Comparison of ENCODE assay signal across 8 mouse cellular contexts in the genomic region with DNA sequence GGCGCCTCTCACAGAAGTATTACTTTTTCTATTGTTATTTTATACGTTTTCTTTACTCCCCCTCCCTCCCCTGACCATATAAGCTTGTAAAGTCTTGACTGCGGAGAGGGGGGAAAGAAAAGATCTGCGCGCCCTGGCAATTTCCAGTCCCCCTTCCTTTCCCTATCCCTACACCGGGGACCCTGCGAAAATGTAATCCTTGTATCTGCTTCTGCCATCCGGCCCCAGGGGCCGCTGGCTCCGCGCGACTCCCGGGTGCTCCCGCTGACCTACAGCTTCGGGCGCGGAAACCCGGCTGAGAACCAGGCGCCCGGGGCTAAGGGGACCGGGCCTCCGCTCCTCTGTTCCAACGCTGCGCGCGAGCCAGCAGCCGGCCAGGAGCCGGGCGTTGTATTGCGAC. TPM values are rescaled to one million over a fixed set of nuclear protein-coding genes. Genes with fewer than 3 reads are reported as not detected.
DNase-seq lines count a peak whose midpoint lies in the region; ATAC-seq lines count a peak whose summit lies in the region.

No protein-coding gene starts in this region.

- no peak overlapping the region for H3K27ac ChIP-seq in heart, embryonic 11.5 days (ENCODE audit: low read depth, low read length)
- H3K27ac ChIP-seq in hindbrain, embryonic 11.5 days (ENCODE audit: low read depth, low read length) = no peak overlapping the region
- no peak overlapping the region for H3K27ac ChIP-seq in midbrain, embryonic 14.5 days (replicated peaks; ENCODE audit: low read depth, low read length)

- H3K36me3 ChIP-seq in heart, embryonic 11.5 days (ENCODE audit: control insufficient read depth, insufficient read depth, low read length) = no peaks in the 10 kb centered on the region
- no peaks in the 10 kb centered on the region for H3K36me3 ChIP-seq in hindbrain, embryonic 11.5 days (ENCODE audit: control insufficient read depth, insufficient read depth, low read length)
- no peaks in the 10 kb centered on the region for H3K36me3 ChIP-seq in midbrain, embryonic 14.5 days (ENCODE audit: control insufficient read depth, insufficient read depth, low read length)

- WGBS in heart, embryonic 11.5 days (ENCODE audit: insufficient replicate concordance) = 2% methylated on average over 30 of the region's 30 CpGs
- WGBS in hindbrain, embryonic 11.5 days = under 1% methylated on average over 29 of the region's 30 CpGs
- under 1% methylated on average over 30 of the region's 30 CpGs for WGBS in midbrain, embryonic 14.5 days

- intact Hi-C loops in heart, postnatal 25 days (cut with DNase I) = no loop called here

- peak overlapping the region; percentile 73 for H3K4me2 ChIP-seq in heart, embryonic 11.5 days
- H3K4me2 ChIP-seq in hindbrain, embryonic 11.5 days (replicated peaks; ENCODE audit: low read depth, low read length) = no peak overlapping the region
- H3K4me2 ChIP-seq in midbrain, embryonic 14.5 days (ENCODE audit: low read length) = peak overlapping the region; percentile 20; the same call in 1 of the 2 replicates

- H3K27me3 ChIP-seq in heart, embryonic 11.5 days (ENCODE audit: control insufficient read depth, insufficient read depth, low read length) = peaks cover 68% of the 10 kb centered on the region
- H3K27me3 ChIP-seq in hindbrain, embryonic 11.5 days (ENCODE audit: control insufficient read depth, insufficient read depth, low read length) = peaks cover 78% of the 10 kb centered on the region
- peaks cover 83% of the 10 kb centered on the region for H3K27me3 ChIP-seq in midbrain, embryonic 14.5 days (ENCODE audit: control insufficient read depth, insufficient read depth, low read length)

- H3K4me1 ChIP-seq in heart, embryonic 11.5 days (ENCODE audit: control insufficient read depth, insufficient read depth, low read length) = peaks cover 4% of the 10 kb centered on the region; the same call in 1 of the 2 replicates
- no peaks in the 10 kb centered on the region for H3K4me1 ChIP-seq in hindbrain, embryonic 11.5 days (replicated peaks; ENCODE audit: control insufficient read depth, insufficient read depth, low read length)
- H3K4me1 ChIP-seq in midbrain, embryonic 14.5 days (ENCODE audit: control insufficient read depth, insufficient read depth, low read length) = peaks cover 12% of the 10 kb centered on the region; the same call in 1 of the 2 replicates

- peak overlapping the region; percentile 54 for H3K9ac ChIP-seq in heart, embryonic 11.5 days (ENCODE audit: low read depth, low read length)
- H3K9ac ChIP-seq in hindbrain, embryonic 11.5 days (ENCODE audit: low read depth, low read length) = no peak overlapping the region
- H3K9ac ChIP-seq in midbrain, embryonic 14.5 days (replicated peaks; ENCODE audit: low read length) = no peak overlapping the region

- H3K4me3 ChIP-seq in heart, embryonic 11.5 days (ENCODE audit: low read depth, low read length) = peak overlapping the region; percentile 41
- no peak overlapping the region for H3K4me3 ChIP-seq in hindbrain, embryonic 11.5 days (ENCODE audit: low read depth, low read length)
- 0 out of 2 replicates have a peak overlapping the region, but pooled peaks have one; percentile 7 for H3K4me3 ChIP-seq in midbrain, embryonic 14.5 days (replicated peaks; ENCODE audit: low read depth, low read length)

- no peak for DNase-seq in heart, postnatal 25 days (ENCODE audit: low spot score)
- DNase-seq in ZHBTc4 (ENCODE audit: low read depth, low spot score) = peak; percentile 52
- peak; percentile 60 for DNase-seq in hindbrain, embryonic 11.5 days (ENCODE audit: low spot score)
- peak; percentile 45 for DNase-seq in midbrain, embryonic 14.5 days
- no peak for DNase-seq in frontal cortex, postnatal 14 days (ENCODE audit: low spot score in 2 of 2)
- DNase-seq in urinary bladder, postnatal 10 days (ENCODE audit: low spot score) = no peak
- no peak for DNase-seq in frontal cortex, adult 2 months (ENCODE audit: extremely low spot score in 1 of 2, low spot score in 1 of 2)

- no peak for ATAC-seq in heart, embryonic 11.5 days (replicated peaks; ENCODE audit: insufficient number of reproducible peaks, low FRiP score, low TSS enrichment)
- ATAC-seq in hindbrain, embryonic 11.5 days (ENCODE audit: low FRiP score) = no peak
- ATAC-seq in midbrain, embryonic 14.5 days (ENCODE audit: low FRiP score, low TSS enrichment) = no peak

- H3K9me3 ChIP-seq in heart, embryonic 11.5 days (replicated peaks; ENCODE audit: control insufficient read depth, low read length) = no peaks in the 10 kb centered on the region
- H3K9me3 ChIP-seq in hindbrain, embryonic 11.5 days (ENCODE audit: control insufficient read depth, low read length) = no peaks in the 10 kb centered on the region
- no peaks in the 10 kb centered on the region for H3K9me3 ChIP-seq in midbrain, embryonic 14.5 days (ENCODE audit: control insufficient read depth, low read length)

RNA-seq across cellular contexts. Expression of a gene that starts 11.1 kb away (rescaled TPM):
- 13.5 and 16.1 TPM in 2 replicates for polyA plus RNA-seq in heart, embryonic 11.5 days (2014; fragmentation: Nextera tagmentation; extraction: Ambion mirVana)
- 1 to 10 TPM; 3.0 to 5.6 TPM for total RNA-seq in heart, postnatal 25 days (2021)
- polyA plus RNA-seq in hindbrain, embryonic 11.5 days (2014; fragmentation: Nextera tagmentation; extraction: Ambion mirVana) = 9.9 and 13.6 TPM in 2 replicates
- 0.42 and 8.2 TPM in 2 replicates for polyA plus RNA-seq in midbrain, embryonic 14.5 days (2014; fragmentation: Nextera tagmentation; extraction: Ambion mirVana)
- 3.5 and 4.0 TPM in 2 replicates for polyA plus RNA-seq in frontal cortex, adult 2 months (2012; rRNA removed)

Comparison
In these comparisons a context has a peak if more than half of its experiments do, and no peak if none do; other contexts are left out.
1. DNase-seq: peak in ZHBTc4 (single experiment), hindbrain, embryonic 11.5 days (single experiment) and midbrain, embryonic 14.5 days (single experiment); none in heart, postnatal 25 days (single experiment), frontal cortex, postnatal 14 days (0 of 2), urinary bladder, postnatal 10 days (single experiment) and frontal cortex, adult 2 months (0 of 2).